Mouse (Mus musculus): Measurements from ENCODE around the gene Hist1h3d. TPM values are rescaled to one million over a fixed set of nuclear protein-coding genes. Genes with fewer than 3 reads are reported as not detected.

The Hist1h3d gene
- total and polyA plus RNA-seq, 3 experiments = 0.94 to 182 (median 13.5) TPM

GRCm38 (mm10) chr13:23592614-23593013 lies 17.1 kb downstream of the Hist1h3d start:
- Histone ChIP-seq H3K4me1 (ENCODE audit: control insufficient read depth in 1 of 2, insufficient read depth in 2 of 2) (peaks cover 2 to 45% of the 10 kb centered on the region in 2 experiments; a peak in 3 of 4 replicates), H3K4me2 (ENCODE audit: insufficient read depth, low read depth, poor library complexity, severe bottlenecking) (no peak overlapping the region), H3K79me2 (replicated peaks; ENCODE audit: control insufficient read depth, extremely low read depth, insufficient read depth, poor library complexity, severe bottlenecking) (no peaks in the 10 kb centered on the region), H3K9ac (ENCODE audit: insufficient read depth, low read depth) (no peak overlapping the region), H3K4me3 (replicated peaks in 1 of 3; ENCODE audit: low read depth in 2 of 3, low read length in 2 of 3, poor library complexity in 1 of 3) (no peak overlapping the region), H3K36me3 (replicated peaks in 1 of 2; ENCODE audit: control insufficient read depth in 1 of 2, insufficient read depth in 1 of 2, low read length in 1 of 2) (no peaks in the 10 kb centered on the region), H3K27ac (ENCODE audit: insufficient read depth, low read depth) (no peak overlapping the region), H3K27me3 (replicated peaks) (no peaks in the 10 kb centered on the region), H3K9me3 (replicated peaks; ENCODE audit: low read length) (no peaks in the 10 kb centered on the region)
- no peak for DNase-seq (ENCODE audit: extremely low read depth)
- in situ Hi-C loops (cut with MboI; ENCODE audit: low pct_ligation_motif_present, low pct_unique_long_range_greater_than_20kb, low sequenced_read_pairs) = loop anchor here (5.0 kb wide), 1 partner anchor 160 kb away; no protein-coding TSS in a partner anchor
- TF ChIP-seq PAX5 (IDR thresholded peaks at IDR 0.05; ENCODE audit: low read length) = no peak
- TF ChIP-seq HCFC1 (IDR thresholded peaks at IDR 0.05; ENCODE audit: low read depth, low read length) = no peak
- TF ChIP-seq E2F4 (IDR thresholded peaks at IDR 0.05; ENCODE audit: insufficient replicate concordance, low read depth, low read length) = no peak
- no peak for TF ChIP-seq KAT2A (IDR thresholded peaks at IDR 0.05; ENCODE audit: insufficient replicate concordance, low read length)
- TF ChIP-seq MYC (IDR thresholded peaks at IDR 0.05; ENCODE audit: low read depth, low read length) = no peak
- no peak for TF ChIP-seq USF2 (conservative IDR thresholded peaks at IDR 0.05; ENCODE audit: low read depth, low read length)
- TF ChIP-seq SIN3A (IDR thresholded peaks at IDR 0.05; ENCODE audit: low read length) = no peak
- no peak for TF ChIP-seq TCF12 (IDR thresholded peaks at IDR 0.05; ENCODE audit: low read depth, low read length)
- TF ChIP-seq POLR2A (IDR thresholded peaks at IDR 0.05; ENCODE audit: low read depth, low read length) = no peak
- TF ChIP-seq ZKSCAN1 (IDR thresholded peaks at IDR 0.05; ENCODE audit: borderline replicate concordance, low read depth, low read length) = no peak
- TF ChIP-seq CHD1 (IDR thresholded peaks at IDR 0.05; ENCODE audit: low read depth, low read length) = no peak
- TF ChIP-seq IRF4 (IDR thresholded peaks at IDR 0.05; ENCODE audit: low read depth, low read length) = no peak
- no peak for TF ChIP-seq RCOR1 (conservative IDR thresholded peaks at IDR 0.05; ENCODE audit: low read depth, low read length)
- no peak for TF ChIP-seq SMC3 (IDR thresholded peaks at IDR 0.05; ENCODE audit: low read depth, low read length)
- no peak for TF ChIP-seq JUND (conservative IDR thresholded peaks at IDR 0.05; ENCODE audit: low read depth, low read length)
- TF ChIP-seq UBTF (IDR thresholded peaks at IDR 0.05; ENCODE audit: low read depth, low read length) = no peak
- TF ChIP-seq MXI1 (IDR thresholded peaks at IDR 0.05; ENCODE audit: low read depth, low read length) = no peak
- no peak for TF ChIP-seq MAX (IDR thresholded peaks at IDR 0.05; ENCODE audit: low read length)
- TF ChIP-seq ETS1 (conservative IDR thresholded peaks at IDR 0.05; ENCODE audit: low read depth, low read length) = no peak
- dilution Hi-C loops (cut with MboI; ENCODE audit: extremely low pct_ligation_motif_present, extremely low pct_unique_long_range_greater_than_20kb, low sequenced_read_pairs) = no loop called here

GRCm38 (mm10) chr13:23593051-23593770 lies 17.6 kb downstream of the Hist1h3d start:
- in situ Hi-C loops (cut with MboI; ENCODE audit: low pct_ligation_motif_present, low pct_unique_long_range_greater_than_20kb, low sequenced_read_pairs) (loop anchor here (5.0 kb wide), 1 partner anchor 161 kb away; no protein-coding TSS in a partner anchor), dilution Hi-C loops (cut with MboI; ENCODE audit: extremely low pct_ligation_motif_present, extremely low pct_unique_long_range_greater_than_20kb, low sequenced_read_pairs) (no loop called here)
- DNase-seq (ENCODE audit: extremely low read depth) = no peak
- Histone ChIP-seq H3K27ac (ENCODE audit: insufficient read depth, low read depth) (no peak overlapping the region), H3K4me2 (ENCODE audit: insufficient read depth, low read depth, poor library complexity, severe bottlenecking) (no peak overlapping the region), H3K4me1 (ENCODE audit: control insufficient read depth in 1 of 2, insufficient read depth in 2 of 2) (peaks cover 2 to 47% of the 10 kb centered on the region in 2 experiments; a peak in 3 of 4 replicates), H3K4me3 (replicated peaks in 1 of 3; ENCODE audit: low read depth in 2 of 3, low read length in 2 of 3, poor library complexity in 1 of 3) (no peak overlapping the region), H3K27me3 (replicated peaks) (no peaks in the 10 kb centered on the region), H3K79me2 (replicated peaks; ENCODE audit: control insufficient read depth, extremely low read depth, insufficient read depth, poor library complexity, severe bottlenecking) (no peaks in the 10 kb centered on the region), H3K36me3 (replicated peaks in 1 of 2; ENCODE audit: control insufficient read depth in 1 of 2, insufficient read depth in 1 of 2, low read length in 1 of 2) (no peaks in the 10 kb centered on the region), H3K9ac (ENCODE audit: insufficient read depth, low read depth) (no peak overlapping the region; the same call in 1 of the 2 replicates), H3K9me3 (replicated peaks; ENCODE audit: low read length) (no peaks in the 10 kb centered on the region)
- no peak for TF ChIP-seq MAZ (IDR thresholded peaks at IDR 0.05; ENCODE audit: low read depth, low read length)
- no peak for TF ChIP-seq TCF12 (IDR thresholded peaks at IDR 0.05; ENCODE audit: low read depth, low read length)
- no peak for TF ChIP-seq PAX5 (IDR thresholded peaks at IDR 0.05; ENCODE audit: low read length)
- no peak for TF ChIP-seq TBP (conservative IDR thresholded peaks at IDR 0.05; ENCODE audit: low read depth, low read length)
- TF ChIP-seq MYC (IDR thresholded peaks at IDR 0.05; ENCODE audit: low read depth, low read length) = no peak
- TF ChIP-seq MXI1 (IDR thresholded peaks at IDR 0.05; ENCODE audit: low read depth, low read length) = no peak

All from CH12.LX (cell line).